Mouse (Mus musculus) activated CD4-positive, CD25-positive, alpha-beta regulatory T cell, adult 4 months (primary cell): ENCODE measurements around the gene Cic. TPM values are rescaled to one million over a fixed set of nuclear protein-coding genes. Genes with fewer than 3 reads are reported as not detected.
A peak's percentile ranks its signal among the peaks of the same experiment; 100 is the strongest.

Experiments used
- ATAC-seq: one replicate; pipeline ENCODE4 v1.8.0; 2017
- polyA plus RNA-seq, 2 experiments: library from polyadenylated mRNA; unstranded; fragments of 100-300 nt; shearing (Covaris generic); gene quantifications; one replicate each; pipeline ENCODE4 v1.2.1; 2017

The Cic gene
- polyA plus RNA-seq = 10 to 100 TPM; 23.2 to 26.0 TPM

- peak; percentile 64 for ATAC-seq
Observed at GRCm38 (mm10) chr7:25267301-25267750, at the start of gene Cic. TSS of gene Cic (plus strand) at chr7:25267704.

- no peak for ATAC-seq
Observed at GRCm38 (mm10) chr7:25218705-25219415, 48.6 kb upstream of the Cic start.

- ATAC-seq = no peak
Observed at GRCm38 (mm10) chr7:25219416-25219750, 48.1 kb upstream of the Cic start.

GRCm38 (mm10) chr7:25219756-25220456 lies 47.6 kb upstream of the Cic start:
- ATAC-seq = peak; percentile 70

- no peak for ATAC-seq
Observed at GRCm38 (mm10) chr7:25220457-25221101, 46.9 kb upstream of the Cic start, which contains the start of gene Dedd2. TSS of gene Dedd2 (minus strand) at chr7:25220615.

GRCm38 (mm10) chr7:25221102-25221883 lies 46.2 kb upstream of the Cic start, which contains the start of gene Zfp526:
TSS of gene Zfp526 (plus strand) at chr7:25221425.
- ATAC-seq = peak; percentile 75

- no peak for ATAC-seq
Observed at GRCm38 (mm10) chr7:25222275-25222967, 45.1 kb upstream of the Cic start.

GRCm38 (mm10) chr7:25227523-25228300 lies 39.8 kb upstream of the Cic start:
- no peak for ATAC-seq

GRCm38 (mm10) chr7:25230690-25231285 lies 36.7 kb upstream of the Cic start:
- no peak for ATAC-seq

- no peak for ATAC-seq
Observed at GRCm38 (mm10) chr7:25232101-25232648, 35.3 kb upstream of the Cic start.

- no peak for ATAC-seq
Observed at GRCm38 (mm10) chr7:25233061-25233460, 34.4 kb upstream of the Cic start.

- no peak for ATAC-seq
Observed at GRCm38 (mm10) chr7:25235526-25235925, 32.0 kb upstream of the Cic start.

GRCm38 (mm10) chr7:25237249-25238014 lies 30.1 kb upstream of the Cic start, which contains the start of gene Gsk3a:
TSS of gene Gsk3a (minus strand) at chr7:25237851.
- ATAC-seq = peak; percentile 65

- ATAC-seq = peak; percentile 74
Observed at GRCm38 (mm10) chr7:25238015-25238706, 29.3 kb upstream of the Cic start.

- peak; percentile 70 for ATAC-seq
Observed at GRCm38 (mm10) chr7:25238829-25239623, 28.5 kb upstream of the Cic start.

- ATAC-seq = no peak
Observed at GRCm38 (mm10) chr7:25240631-25241030, 26.9 kb upstream of the Cic start.

- ATAC-seq = no peak
Observed at GRCm38 (mm10) chr7:25241062-25241461, 26.4 kb upstream of the Cic start.

GRCm38 (mm10) chr7:25243361-25243760 lies 24.1 kb upstream of the Cic start:
- no peak for ATAC-seq
